In genomic region chr7:136953251-136953650, GRCm38 (mm10) we compare ENCODE assay signal across 17 mouse cellular contexts. TPM values are rescaled to one million over a fixed set of nuclear protein-coding genes. Genes with fewer than 3 reads are reported as not detected.
DNase-seq lines count a peak whose midpoint lies in the region; ATAC-seq lines count a peak whose summit lies in the region.
"Had no signal": no experiment of that assay in that cellular context is flagged by ENCODE, and none has a peak within 500 bp of the region (broad histone marks: within the 10 kb centered on the region; RNA-seq: fewer than 3 reads in every experiment).

No protein-coding gene starts in this region.

- H3K9me3 ChIP-seq in kidney, embryonic 15.5 days (replicated peaks) = no peaks in the 10 kb centered on the region
- no peaks in the 10 kb centered on the region for H3K9me3 ChIP-seq in intestine, embryonic 16.5 days (ENCODE audit: control insufficient read depth, low read length)
- H3K9me3 ChIP-seq: heart, embryonic 15.5 days; hindbrain, embryonic 15.5 days; limb, embryonic 10.5 days; liver, embryonic 13.5 days had no signal

- H3K36me3 ChIP-seq in kidney, embryonic 15.5 days = no peaks in the 10 kb centered on the region
- H3K36me3 ChIP-seq in intestine, embryonic 16.5 days (ENCODE audit: control insufficient read depth, insufficient read depth, low read length) = no peaks in the 10 kb centered on the region
- H3K36me3 ChIP-seq: heart, embryonic 15.5 days; hindbrain, embryonic 15.5 days; limb, embryonic 10.5 days; liver, embryonic 13.5 days had no signal

- H3K4me1 ChIP-seq in kidney, embryonic 15.5 days = peaks cover 16% of the 10 kb centered on the region
- peaks cover 16% of the 10 kb centered on the region for H3K4me1 ChIP-seq in intestine, embryonic 16.5 days (ENCODE audit: control insufficient read depth, insufficient read depth, low read length)
- H3K4me1 ChIP-seq: heart, embryonic 15.5 days; liver, embryonic 13.5 days had no signal

- no peak overlapping the region for H3K4me3 ChIP-seq in kidney, embryonic 15.5 days (replicated peaks)
- H3K4me3 ChIP-seq in intestine, embryonic 16.5 days (ENCODE audit: low read length) = no peak overlapping the region
- H3K4me3 ChIP-seq: heart, embryonic 15.5 days; hindbrain, embryonic 15.5 days; limb, embryonic 10.5 days; liver, embryonic 13.5 days; myocyte had no signal

- DNase-seq in kidney, postnatal 25 days = no peak
- peak; percentile 35 to 39 for DNase-seq in spleen, postnatal 36 days (ENCODE audit: low spot score in 2 of 2)
- DNase-seq in spleen, postnatal 4 days (ENCODE audit: low spot score in 2 of 2) = no peak
- peak; percentile 25 for DNase-seq in thymus, postnatal 25 days
- DNase-seq in adrenal gland, adult (ENCODE audit: inconsistent age in 2 of 2, low spot score in 1 of 2) = no peak
- no peak for DNase-seq in T-cell, adult 2 months (ENCODE audit: low spot score)
- DNase-seq: adrenal gland, adult 8-10 months; cerebellum, adult 9-11 months; heart, adult 18-20 months; layer of hippocampus, postnatal 36 days; liver, embryonic 13.5 days had no signal

- H3K9ac ChIP-seq in kidney, embryonic 15.5 days = no peak overlapping the region
- H3K9ac ChIP-seq in intestine, embryonic 16.5 days (ENCODE audit: low read depth, low read length) = no peak overlapping the region
- H3K9ac ChIP-seq: heart, embryonic 15.5 days; hindbrain, embryonic 15.5 days; liver, embryonic 13.5 days had no signal

- ATAC-seq in kidney, embryonic 15.5 days (replicated peaks; ENCODE audit: low FRiP score) = peak; percentile 36; the same call in 1 of the 2 replicates
- ATAC-seq in intestine, embryonic 16.5 days = peak; percentile 40; the same call in 1 of the 2 replicates

- no peak overlapping the region for H3K27ac ChIP-seq in kidney, embryonic 15.5 days
- no peak overlapping the region for H3K27ac ChIP-seq in intestine, embryonic 16.5 days (ENCODE audit: low read length)
- H3K27ac ChIP-seq: heart, embryonic 15.5 days; hindbrain, embryonic 15.5 days; limb, embryonic 10.5 days; liver, embryonic 13.5 days had no signal

- peaks cover 39% of the 10 kb centered on the region for H3K27me3 ChIP-seq in kidney, embryonic 15.5 days
- H3K27me3 ChIP-seq in intestine, embryonic 16.5 days (replicated peaks; ENCODE audit: control insufficient read depth, insufficient read depth, low read length) = no peaks in the 10 kb centered on the region
- H3K27me3 ChIP-seq: hindbrain, embryonic 15.5 days; liver, embryonic 13.5 days had no signal

- WGBS in kidney, embryonic 15.5 days = 25% methylated on average over 3 of the region's 3 CpGs
- 26% methylated on average over 3 of the region's 3 CpGs for WGBS in intestine, embryonic 16.5 days

- H3K4me2 ChIP-seq in kidney, embryonic 15.5 days = no peak overlapping the region
- no peak overlapping the region for H3K4me2 ChIP-seq in intestine, embryonic 16.5 days (ENCODE audit: low read depth, low read length)
- H3K4me2 ChIP-seq: heart, embryonic 15.5 days; hindbrain, embryonic 15.5 days; liver, embryonic 13.5 days had no signal

RNA-seq across cellular contexts. Expression of gene Mgmt, which starts 58.8 kb away (rescaled TPM):
- polyA plus RNA-seq in kidney, embryonic 15.5 days (2015; fragmentation: Nextera tagmentation; extraction: Ambion mirVana) = 5.0 and 5.8 TPM in 2 replicates
- 5.4 and 5.9 TPM in 2 replicates for polyA plus RNA-seq in intestine, embryonic 16.5 days (2015; fragmentation: Nextera tagmentation; extraction: Ambion mirVana)

Comparison
In these comparisons a context has a peak if more than half of its experiments do, and no peak if none do; other contexts are left out.
1. DNase-seq: peak in spleen, postnatal 36 days (2 of 2) and thymus, postnatal 25 days (single experiment); none in kidney, postnatal 25 days (0 of 2), spleen, postnatal 4 days (0 of 2), adrenal gland, adult (0 of 2) and T-cell, adult 2 months (single experiment).